Mouse (Mus musculus) left cerebral cortex, postnatal 4 days (tissue): Measurements from ENCODE around the gene 4930558K02Rik. TPM values are rescaled to one million over a fixed set of nuclear protein-coding genes. Genes with fewer than 3 reads are reported as not detected.

ENCODE experiments used
- DNase-seq: peaks from one replicate; pipeline ENCODE4 v3.0.0-alpha.2; 2022
- intact Hi-C: fragments of 180-260 bp; cut with DNase I; formaldehyde crosslinking; loops from one replicate; pipeline ENCODE4 v1.15.1; 2025
- total RNA-seq, 2 experiments: library from RNA; stranded (reverse); gene quantifications; 2 replicates each; pipeline ENCODE4 v1.2.3; 2021

4930558K02Rik gene
- total RNA-seq: not detected

DNA sequence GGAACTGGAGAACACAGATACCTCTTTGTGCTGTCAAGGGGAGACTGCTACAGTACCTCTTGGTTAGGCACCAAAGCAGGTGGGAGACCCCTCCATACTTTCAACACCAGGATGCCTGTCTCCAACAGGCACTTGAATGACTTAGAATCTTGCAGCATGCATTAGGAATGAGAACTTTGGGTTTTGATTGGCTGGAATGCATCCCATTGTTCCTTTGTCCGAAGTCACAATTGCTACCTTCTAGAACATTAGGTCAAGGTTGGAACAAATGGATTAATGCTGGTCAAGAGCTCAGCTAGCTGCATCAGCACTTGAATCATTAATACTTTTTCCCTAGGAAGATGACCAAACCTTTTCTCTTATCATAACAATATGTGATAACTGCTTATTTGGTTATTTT lies at the start of gene 4930558K02Rik:
Gene 4930558K02Rik (minus strand): TSS at position 101 of the 400 bp plus-strand sequence.
- intact Hi-C loops: no loop called here
- no peak for DNase-seq

DNA sequence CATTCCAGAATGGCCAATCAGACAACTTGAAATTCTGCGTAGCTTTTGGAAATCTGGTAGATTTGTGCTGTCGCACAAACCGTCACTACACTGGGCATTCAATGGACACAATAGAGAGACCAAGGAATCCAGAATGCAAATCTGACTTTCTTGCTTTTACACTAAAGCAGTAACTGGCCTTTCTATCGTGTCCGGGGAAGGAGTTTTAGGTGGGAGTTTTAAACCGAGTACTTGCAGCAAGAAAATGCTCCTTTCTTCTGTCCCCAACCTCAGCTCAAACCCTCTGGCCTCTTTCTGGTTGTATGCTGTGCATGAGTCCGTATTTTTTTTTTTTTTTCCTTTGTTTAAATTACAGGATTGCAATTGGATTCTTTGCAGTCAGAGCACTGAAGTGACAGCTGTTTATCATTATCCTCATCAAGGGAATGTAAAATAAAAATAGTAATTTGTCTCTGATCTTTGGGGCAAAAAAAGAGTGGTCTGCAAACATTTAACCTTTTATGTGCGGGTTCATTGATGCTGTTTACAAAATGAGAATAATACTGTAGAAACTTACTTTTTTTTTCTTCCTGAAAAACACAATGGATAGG lies 44.3 kb upstream of the 4930558K02Rik start:
- intact Hi-C loops: no loop called here
- no peak for DNase-seq

DNA sequence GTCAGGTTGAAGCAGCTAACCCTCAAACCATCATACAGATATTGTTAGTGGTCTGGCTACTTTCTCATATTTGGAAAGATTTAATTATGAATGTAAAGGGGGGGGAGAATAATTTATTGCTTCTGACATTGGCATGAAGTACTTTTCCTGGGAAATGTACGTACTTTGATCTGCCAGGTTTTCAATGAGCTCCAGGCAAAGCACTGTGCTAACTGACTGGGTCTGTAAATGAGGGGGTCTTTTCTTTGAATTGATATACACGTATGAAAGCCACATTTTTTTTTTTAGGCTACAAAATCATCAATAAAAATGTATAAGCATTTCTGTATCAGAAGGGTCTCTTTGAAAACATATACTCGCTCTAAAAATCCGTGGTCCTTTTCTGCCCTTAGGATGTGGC lies 41.3 kb upstream of the 4930558K02Rik start:
- DNase-seq: no peak
- intact Hi-C loops: no loop called here

DNA sequence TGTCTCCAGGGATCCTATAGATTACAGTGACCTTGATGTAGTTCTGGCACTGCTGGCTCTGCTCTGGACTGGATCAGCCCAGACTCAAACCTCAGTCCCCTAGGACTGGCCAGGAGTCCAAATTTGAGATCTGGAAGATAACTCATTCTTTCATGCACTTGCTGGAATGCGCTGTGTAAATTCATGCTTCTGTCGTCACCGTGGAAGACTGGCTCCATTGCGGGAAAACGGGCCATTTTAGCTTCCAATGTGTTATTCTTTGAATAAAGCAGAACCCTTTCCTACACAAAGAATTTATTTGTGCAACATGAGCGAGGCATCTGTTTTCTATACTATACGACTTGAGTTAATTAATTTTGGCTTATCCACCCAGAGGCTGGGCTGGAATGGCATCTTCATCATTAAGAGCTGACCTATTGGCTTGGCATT lies 40.9 kb upstream of the 4930558K02Rik start:
- intact Hi-C loops: no loop called here
- no peak for DNase-seq

DNA sequence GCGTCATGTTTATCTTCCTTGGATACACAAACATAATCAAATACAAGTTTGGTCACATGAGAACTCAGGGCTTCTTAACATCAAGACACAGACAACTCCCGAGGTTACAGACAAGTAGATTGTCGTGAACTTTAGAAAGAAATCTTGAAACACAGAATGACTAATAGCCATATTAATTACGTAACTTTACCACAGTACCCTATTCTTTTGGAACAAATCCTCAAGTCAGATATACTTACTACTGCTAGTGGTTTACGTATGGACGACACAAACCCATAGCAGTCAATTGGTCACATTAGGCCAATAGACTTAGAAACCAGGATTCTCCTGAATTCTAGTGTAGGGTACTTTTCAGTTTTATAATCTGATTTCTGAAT lies 39.2 kb upstream of the 4930558K02Rik start:
- intact Hi-C loops: no loop called here
- DNase-seq: no peak

DNA sequence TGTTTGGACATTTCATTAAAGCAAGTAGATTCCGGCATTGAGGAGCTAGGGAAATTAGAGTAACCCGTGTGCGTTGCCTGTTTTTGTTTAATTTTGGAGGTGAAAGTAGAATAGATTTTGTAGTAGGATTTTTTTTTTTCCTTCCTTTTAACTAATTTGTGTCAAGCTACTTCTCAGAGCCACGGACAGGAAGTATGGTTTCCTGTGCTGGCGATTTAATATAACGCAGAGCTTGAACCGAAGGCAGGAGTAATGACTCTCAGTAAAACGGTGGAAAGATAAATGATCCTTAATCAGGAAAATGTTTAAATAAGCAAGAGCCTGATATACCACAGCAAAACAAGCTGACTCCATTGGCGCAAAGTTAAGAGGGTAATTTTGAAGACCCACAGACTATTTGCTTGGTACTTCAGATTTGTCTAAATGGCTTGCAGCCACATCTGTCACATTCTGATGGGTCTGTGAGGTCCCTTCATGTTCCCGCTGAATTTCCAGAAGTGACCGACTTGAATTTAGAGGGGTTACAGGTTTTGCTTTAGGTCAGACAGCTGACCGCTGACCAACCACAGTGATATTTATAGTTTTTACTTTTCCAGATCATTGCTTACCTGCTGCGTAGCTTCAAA lies 38.7 kb upstream of the 4930558K02Rik start:
- DNase-seq: no peak
- intact Hi-C loops: no loop called here

DNA sequence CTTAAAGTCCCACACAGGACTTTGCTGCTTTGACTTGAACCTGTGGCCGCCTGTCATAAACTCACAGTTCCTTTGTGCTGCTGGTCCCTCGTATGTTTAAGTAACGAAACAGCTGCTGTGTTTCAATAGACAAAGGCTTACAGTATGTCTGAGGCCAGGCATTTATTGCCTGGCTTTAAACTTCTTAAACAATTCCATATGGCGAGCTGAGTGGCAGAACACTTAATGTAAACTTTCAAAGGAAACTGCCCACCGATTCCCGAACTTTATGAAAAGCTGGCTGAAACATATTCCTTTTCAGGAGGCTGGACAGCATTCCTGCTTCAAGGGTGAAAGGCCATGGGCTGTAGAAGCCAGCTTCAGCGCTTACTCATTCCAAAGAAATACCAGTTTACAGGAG lies 37.5 kb upstream of the 4930558K02Rik start:
- DNase-seq: no peak
- intact Hi-C loops: no loop called here

DNA sequence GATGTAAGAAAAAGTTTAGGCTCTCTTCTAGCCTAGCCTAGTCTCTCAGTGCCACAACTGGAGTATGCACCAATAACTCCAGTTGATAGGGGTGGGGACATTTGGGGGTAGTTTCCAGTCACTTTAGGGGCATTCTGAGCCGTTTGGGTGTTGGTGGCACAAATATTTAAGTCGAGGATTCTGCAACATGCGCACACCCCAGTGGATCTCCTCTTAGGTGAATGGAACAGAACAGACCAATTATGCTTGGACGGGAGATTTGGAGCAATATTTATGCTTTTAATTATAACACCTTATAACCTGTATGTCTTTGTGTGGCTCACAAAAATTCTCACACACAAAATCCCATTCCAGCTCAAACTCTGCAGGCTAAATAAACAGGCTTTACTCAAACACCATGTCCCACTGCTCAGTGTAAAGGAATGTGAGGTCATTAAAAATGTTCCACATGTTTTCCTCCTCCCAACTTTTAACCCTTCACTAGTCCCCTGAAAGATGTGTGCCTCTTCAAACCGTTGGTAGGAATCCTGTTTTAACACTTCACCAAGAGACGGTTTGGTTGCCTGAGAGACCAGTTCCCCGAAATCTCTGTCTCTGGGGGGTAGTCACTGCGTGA lies 35.9 kb upstream of the 4930558K02Rik start:
- no peak for DNase-seq
- intact Hi-C loops: no loop called here

DNA sequence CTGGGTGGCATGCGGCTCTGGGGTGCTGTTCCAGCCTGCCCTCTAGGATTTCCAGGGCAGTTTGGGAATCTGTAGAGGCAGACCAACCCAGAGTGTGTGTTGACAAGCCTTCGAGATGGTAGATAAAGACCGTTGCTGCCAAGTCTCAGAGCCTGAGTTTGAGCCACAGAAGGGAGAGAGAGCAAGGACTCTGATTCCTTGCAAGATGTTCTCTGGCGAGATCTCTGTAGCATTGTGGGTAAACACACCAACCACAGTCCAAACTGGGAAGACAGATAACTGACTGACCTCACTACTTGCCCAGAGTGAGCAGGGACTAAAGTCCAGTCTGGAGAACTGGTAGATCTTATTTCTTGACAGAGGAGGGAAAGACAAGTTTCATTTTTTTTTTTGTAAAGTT lies 34.1 kb upstream of the 4930558K02Rik start:
- intact Hi-C loops: no loop called here
- no peak for DNase-seq

DNA sequence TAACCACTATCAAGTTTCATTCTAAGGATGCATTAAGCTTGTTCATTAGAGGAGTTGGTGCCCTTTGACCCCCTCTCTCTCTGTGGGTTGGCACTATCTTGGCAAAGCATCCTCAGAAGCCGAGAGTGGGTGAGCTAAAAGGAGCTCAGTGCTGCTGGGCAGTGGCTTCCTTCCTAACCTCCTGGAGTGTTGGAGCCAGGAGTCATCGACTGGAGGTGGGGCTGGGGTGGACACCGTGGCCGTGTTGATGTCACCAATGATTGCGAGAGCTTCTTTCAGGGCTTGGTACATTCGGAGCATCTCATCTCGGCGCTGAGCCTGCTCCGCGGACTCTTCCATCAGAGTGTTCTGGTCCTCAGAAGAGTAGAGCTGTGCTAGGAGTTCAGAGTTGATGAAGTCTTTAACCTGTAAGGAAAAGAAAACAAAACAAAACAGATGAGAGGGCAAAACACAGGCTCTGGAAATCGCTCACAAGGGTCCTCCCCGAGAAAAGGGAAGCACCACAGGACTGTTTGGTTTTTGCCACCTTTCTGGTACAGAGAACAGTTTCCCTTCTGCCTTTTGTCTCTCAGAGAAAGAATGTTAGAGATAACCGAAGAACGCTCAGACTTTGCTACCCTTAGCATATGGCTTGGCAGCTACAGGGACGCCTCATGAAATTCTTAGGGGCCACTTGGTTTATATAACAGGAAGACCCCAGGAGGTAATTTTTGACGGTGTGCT lies 32.2 kb upstream of the 4930558K02Rik start:
- intact Hi-C loops: no loop called here
- no peak for DNase-seq

DNA sequence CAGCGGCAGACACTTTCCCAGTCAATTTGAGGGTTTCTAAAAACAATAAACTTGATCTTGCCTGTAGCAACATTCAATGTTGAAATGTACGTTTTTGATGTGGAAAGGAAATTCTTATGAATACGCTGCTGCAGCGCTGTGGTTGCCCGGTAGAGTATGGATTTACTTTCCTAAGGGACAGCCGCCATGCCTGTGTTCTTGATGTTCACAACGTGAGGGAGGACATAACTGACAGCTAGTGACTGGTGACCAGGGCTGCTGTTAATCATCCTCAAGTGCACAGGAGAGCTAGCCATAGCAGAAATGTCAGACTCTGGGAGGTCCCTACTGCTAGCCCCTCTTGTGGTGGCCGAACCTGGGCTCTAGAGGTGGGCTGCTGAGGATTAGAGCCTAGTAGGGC lies 29.6 kb upstream of the 4930558K02Rik start:
- DNase-seq: no peak
- intact Hi-C loops: no loop called here

DNA sequence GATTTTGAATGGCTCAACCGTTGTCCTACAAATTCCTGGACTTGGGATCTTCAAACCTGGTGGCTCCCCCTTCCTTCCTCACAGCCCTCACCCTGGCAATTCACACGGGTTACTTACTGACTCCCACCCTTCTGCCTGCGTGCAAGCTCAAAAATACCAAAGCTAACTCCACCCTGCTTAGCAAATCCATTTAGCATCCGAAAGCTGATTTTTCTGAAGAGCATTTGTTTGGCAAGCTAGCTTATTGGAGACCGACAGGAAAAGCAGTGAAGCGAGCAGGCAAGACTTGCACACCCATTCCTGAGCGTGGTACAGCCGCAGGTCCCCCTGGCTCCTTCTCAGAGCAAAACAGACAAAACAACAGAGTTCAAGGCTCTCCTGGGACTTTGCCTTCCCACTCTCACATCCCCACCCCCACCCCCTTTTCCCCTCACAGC lies 29.2 kb upstream of the 4930558K02Rik start:
- intact Hi-C loops: no loop called here
- DNase-seq: no peak

DNA sequence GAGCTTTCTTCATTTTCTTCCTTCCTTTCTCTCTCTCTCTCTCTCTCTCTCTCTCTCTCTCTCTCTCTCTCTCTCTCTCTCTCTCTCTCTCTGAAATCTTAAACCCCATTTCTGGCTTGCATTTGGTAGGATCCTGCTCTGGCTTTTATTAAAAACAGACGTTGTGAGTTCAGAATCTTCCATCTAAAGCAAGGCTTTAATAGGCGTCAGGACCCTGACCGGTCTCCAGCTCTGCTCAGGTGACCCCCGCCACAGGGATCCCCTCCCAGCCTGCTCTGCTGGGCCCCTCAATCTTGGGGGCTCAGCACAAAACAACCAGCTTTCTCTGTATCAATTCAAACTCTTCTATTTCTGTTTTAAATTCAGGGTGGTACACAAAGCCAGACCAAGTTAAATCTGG lies 28.8 kb upstream of the 4930558K02Rik start:
- DNase-seq: no peak
- intact Hi-C loops: no loop called here

DNA sequence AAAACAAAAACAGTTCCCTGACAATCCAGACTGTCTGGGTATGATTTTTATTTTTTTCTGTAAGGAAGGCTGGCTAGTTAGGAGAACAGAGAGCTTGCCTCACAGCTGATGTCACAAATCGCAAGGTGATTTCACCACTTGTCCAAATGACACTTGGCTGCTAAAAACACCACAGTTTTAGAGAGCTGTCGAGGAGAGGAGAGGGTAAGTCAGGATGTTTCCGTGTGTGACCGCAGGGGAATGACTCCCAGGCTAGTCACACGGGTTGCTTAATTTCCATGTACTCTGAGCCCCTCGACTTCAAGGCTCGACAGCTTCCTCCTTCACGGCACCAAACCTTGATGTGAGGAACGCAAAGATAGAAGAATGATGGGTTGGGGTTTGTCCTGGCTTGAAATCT lies 26.7 kb upstream of the 4930558K02Rik start:
- intact Hi-C loops: no loop called here
- DNase-seq: no peak

DNA sequence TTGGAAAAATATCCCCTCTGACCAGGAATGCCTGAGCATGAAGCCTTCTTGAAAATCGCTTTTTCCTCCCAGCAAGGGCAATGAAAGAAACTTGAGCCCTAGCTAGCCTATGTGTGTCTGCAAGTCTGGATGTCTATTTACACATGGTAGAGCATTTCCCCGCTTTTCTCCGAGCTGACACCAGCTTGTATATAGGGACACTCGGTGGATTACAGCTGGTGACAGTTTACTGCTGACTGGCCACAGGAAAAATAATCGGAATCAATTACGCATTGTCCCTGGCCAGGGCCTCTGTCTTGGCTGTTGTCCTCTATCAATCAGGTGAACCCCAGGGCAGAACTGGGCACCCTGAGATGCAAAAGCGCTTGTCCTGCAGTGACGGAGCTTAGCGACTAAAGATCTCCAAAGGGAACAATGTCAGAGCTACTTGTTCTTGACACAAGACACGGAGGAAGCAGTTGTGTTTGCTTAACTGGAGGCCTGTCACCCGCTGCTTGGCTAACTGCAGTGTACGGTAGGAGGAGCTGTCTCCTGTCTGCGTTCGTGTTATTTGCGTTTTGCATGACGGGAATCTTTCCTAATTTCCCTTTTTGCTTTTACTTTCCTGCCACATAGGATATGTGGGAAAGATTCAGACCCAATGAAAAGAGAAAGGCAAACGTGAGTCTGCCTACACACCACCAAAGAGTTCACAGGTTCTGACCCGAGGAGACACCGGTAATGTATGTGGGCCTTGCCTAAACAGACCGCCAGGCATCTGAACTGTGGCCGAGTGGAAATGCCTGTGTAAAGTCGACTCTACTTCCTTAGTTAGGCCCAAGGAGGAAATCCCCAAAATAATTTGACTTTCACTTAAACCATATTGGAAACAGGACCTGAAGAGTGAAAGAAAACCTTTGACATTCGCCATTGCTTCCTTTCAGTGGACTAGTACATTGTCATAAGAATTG lies 25.7 kb upstream of the 4930558K02Rik start:
- no peak for DNase-seq
- intact Hi-C loops: no loop called here

DNA sequence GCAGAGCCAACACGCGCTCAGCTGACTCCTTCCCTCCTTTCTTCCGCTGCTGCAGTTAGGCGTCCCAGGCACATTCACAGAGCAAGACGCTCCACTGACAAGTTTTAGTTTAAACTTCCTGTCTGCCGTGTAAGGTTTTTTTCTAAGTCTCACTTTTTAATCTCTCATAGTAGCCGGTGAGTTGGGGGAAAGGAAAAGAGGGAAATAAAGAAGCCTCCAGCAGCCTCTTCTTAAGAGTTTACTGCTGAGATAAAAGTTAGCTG lies 25.0 kb upstream of the 4930558K02Rik start:
- intact Hi-C loops: no loop called here
- DNase-seq: no peak

DNA sequence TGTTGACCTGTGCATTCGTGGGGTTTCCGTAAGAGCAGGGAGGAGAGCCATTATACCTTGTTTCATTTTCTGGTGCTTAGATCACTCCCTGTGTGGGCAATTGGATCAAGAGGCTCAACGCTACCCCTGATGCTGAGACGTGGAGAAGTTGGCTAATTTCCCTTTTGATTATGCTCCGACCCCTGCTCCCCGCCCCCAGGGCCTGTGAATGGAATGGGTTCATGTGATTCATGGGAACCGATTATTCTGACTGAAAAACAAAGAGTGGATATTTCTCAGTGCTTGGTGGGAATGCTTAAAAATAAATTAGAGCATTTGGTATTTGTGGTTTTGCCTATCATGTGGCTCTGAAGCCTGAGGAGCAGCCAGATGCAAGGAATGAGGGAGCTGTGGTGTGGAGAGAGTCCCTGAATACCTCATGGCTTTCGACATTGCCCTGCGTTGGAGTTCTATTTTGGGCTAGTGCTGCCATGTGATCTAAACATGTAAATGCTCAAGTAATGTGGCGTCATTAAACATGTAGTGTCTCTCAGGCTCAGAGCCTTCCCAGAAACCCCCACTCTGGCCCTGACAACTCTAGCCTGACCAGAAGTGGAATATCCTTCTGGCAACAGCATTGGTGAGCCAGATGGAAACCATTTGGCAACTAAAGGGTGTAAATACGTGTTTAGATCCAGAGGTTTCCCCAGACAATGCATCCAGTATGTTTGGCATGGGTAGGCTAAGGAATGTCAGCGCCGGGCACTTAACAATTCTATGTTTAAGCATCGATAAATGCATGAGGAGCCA lies 24.5 kb upstream of the 4930558K02Rik start:
- intact Hi-C loops: no loop called here

DNA sequence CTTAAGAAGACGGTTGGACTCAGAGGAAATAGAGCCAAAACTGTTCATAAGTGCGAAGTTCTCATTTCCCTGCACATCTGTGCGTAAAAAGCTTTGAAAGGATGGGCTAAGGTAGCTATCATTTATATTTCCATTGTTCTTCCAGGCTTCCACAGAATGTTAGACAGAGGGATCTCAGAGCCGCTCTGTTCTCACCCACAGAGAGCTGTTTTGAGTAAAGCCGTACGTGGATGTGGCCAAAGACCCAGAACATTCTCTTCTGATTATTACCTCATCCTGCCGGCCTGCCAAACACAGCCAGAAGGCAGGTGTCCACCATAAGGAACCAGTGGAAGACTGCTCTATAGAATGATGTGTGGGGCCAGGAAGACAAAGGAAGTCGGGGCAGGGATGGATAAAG lies 21.9 kb upstream of the 4930558K02Rik start:
- no peak for DNase-seq
- intact Hi-C loops: loop anchor here (2.0 kb wide), 1 partner anchor 313 kb away; no protein-coding TSS in a partner anchor

More for the DNA sequence above, 24.5 kb upstream of the 4930558K02Rik start:
- DNase-seq: no peak

DNA sequence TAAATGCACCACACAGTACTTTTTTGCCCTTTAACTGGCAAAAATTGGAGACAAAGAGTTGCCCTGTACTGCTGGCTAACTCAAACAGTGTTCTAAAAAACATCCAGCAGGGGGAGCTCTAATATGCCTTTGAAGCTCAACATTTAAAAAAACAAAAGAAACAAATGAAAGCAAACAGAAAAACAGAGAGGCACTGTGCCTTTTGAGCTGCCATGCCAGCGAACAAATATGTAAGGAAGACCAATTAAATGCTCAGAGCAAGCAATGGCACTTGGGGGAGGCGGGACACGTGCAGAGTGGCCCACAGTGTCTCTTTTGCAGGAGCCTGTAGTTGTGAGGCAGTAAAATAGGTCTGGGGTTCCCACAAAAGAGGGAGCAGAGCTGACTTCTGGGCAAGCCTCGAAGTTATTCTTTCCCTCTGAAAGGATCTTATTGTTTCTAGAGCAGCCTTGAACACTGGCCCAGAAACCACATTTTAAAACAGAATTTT lies 20.5 kb upstream of the 4930558K02Rik start:
- DNase-seq: peak; percentile 66
- intact Hi-C loops: loop anchor here (2.0 kb wide), 1 partner anchor 315 kb away; no protein-coding TSS in a partner anchor

DNA sequence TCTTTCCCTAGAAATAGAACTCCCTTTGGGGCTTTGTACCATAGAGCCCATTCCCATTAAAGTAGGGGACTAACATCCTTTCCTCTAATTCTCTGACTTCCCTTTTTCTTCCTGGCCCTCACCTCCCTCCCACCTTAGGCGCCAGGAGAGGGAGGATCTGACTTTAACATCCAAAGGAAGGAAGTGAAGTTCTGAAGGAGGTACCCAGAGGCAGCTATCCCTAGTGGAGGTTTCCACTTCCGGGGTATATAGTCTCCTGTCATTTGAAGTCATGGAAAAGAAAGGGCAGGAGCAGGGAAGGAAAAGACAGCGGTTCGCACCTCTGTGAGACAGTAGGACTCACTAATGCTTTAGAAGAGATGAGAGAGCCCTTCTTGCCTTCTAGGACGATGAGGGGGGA lies 19.9 kb upstream of the 4930558K02Rik start:
- no peak for DNase-seq

More for the DNA sequence above, 19.9 kb upstream of the 4930558K02Rik start:
- intact Hi-C loops: no loop called here
